Mouse (Mus musculus): ENCODE results near the gene Sephs1.

Gene Sephs1

DNA sequence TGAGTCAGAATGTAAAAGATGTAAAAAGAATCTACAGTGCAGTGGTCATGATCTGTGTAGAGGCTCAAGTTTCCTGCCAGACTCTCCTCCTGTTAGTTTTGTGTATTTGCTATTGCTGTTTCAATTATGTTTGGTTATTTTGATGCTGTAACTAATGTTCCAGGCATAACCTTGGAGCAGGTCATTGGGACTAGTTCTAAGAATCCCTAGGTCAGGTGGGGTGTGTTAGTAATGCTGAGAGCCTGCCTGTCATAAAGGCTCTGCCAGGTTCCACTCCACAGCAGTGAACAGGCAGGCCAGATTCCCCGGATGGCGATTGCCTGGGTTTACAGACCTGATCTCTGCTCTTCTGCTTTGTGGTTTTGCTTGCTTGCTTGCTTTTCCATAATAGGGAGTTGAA, 14.2 kb downstream of the Sephs1 start:
- POLR2A ChIA-PET = interaction anchor here in 2 of 4 experiments (1.2 to 1.5 kb wide), 3 partner anchors 8 to 13 kb away, joined by 3 to 9 read pairs (median 5); no protein-coding TSS in a partner anchor
- CTCF ChIA-PET = no interaction called here

DNA sequence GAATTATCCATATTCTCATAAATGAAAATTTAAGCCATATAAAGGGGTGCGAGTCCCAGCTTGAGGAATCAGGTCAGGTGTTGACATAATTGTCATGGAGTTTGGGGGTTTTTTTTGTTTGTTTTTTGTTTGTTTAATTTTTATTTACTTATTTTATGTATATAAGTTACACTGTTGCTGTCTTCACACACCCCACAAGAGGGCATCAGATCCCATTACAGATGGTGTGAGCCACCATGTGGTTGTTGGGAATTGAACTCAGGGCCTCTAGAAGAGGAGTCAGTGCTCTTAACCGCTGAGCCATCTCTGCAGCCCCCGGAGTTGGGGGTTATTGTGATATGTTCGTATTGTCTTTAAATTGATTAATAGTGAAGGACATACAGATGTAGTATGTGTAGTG, 15.6 kb downstream of the Sephs1 start:
- ChIA-PET CTCF (interaction anchor here in 3 of 4 experiments (0.6 to 1.1 kb wide), 4 partner anchors 13 to 530 kb away, joined by 3 to 10 read pairs (median 6); no protein-coding TSS in a partner anchor), POLR2A (interaction anchor here in 2 of 4 experiments (0.6 to 1.4 kb wide), 5 partner anchors 9 to 783 kb away, joined by 3 to 9 read pairs (median 5); no protein-coding TSS in a partner anchor)

DNA sequence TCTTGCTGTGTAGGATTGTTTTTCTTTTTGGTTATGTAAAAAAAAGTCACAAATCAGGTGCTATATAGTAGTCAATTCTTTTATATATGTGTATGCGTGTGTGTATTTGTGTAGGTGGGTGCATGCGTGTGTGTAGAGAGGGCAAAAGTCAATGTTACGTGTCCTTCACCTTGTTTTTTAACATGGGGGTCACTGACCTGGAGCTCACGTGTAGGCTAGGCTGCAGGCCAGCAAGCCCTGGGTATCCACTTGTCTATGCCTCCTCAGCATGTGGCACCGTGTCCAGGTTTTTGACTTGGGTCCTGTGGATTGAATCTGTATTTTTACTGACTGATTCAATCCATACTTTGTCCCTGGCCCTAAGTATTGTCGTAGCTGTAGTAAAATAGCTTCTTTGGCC, 19.3 kb downstream of the Sephs1 start:
- ChIA-PET CTCF (no interaction called here), POLR2A (interaction anchor here in 3 of 4 experiments (0.6 to 2.8 kb wide), 6 partner anchors 11 to 18 kb away, joined by 3 to 12 read pairs (median 4); partner anchors contain the start of gene Phyh (in 1 of the 3))

DNA sequence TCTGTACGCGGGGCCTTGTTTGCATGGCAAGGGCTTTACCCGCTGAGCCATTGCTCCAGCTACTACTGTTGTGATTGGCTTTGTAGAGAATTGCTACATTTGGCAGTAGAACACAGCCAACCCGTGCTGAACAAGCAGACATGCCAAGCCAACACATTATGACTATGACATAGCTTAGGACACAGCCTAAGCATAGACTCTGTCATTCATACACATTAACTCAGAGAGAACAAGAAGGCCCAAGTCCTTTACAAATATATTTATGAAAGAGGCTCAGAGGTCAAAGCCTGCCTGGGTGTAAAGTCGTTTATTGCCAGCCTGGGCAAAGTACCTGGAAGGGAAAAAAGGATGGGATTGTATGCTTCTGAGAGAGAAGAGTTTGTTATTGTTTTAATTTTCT, 21.0 kb downstream of the Sephs1 start:
- POLR2A ChIA-PET = interaction anchor here in 1 of 4 experiments (1.1 to 6.2 kb wide), 5 partner anchors 9 to 106 kb away, joined by 3 to 62 read pairs (median 4); no protein-coding TSS in a partner anchor
- CTCF ChIA-PET = interaction anchor here in 1 of 4 experiments (1.1 kb wide), 1 partner anchor 16 kb away, joined by 3 read pairs; no protein-coding TSS in a partner anchor

DNA sequence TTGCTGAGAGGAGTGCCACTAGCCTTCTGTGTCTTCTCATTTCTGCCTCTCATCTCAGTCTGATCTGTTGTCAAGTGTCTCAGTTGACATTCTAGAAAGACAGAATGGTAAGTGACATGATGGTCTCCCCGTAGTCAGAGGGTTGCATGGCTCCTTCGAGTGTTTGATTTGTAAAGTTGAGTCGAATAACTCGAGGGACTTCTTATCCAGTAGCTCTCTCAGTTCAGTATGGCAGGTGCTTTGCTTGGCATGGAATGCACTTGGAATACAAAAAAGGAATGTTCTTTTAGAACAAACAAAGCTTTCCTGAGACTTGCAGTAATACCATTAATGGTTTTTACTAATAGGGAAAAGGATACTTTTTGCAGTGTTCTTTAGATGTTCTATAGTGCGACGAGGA, 25.8 kb downstream of the Sephs1 start:
- CTCF ChIA-PET = interaction anchor here in 1 of 4 experiments (0.6 kb wide), 1 partner anchor 1001 kb away, joined by 3 read pairs; no protein-coding TSS in a partner anchor
- POLR2A ChIA-PET = interaction anchor here in 2 of 4 experiments (0.9 to 6.2 kb wide), 9 partner anchors 9 to 287 kb away, joined by 3 to 62 read pairs (median 3); no protein-coding TSS in a partner anchor

DNA sequence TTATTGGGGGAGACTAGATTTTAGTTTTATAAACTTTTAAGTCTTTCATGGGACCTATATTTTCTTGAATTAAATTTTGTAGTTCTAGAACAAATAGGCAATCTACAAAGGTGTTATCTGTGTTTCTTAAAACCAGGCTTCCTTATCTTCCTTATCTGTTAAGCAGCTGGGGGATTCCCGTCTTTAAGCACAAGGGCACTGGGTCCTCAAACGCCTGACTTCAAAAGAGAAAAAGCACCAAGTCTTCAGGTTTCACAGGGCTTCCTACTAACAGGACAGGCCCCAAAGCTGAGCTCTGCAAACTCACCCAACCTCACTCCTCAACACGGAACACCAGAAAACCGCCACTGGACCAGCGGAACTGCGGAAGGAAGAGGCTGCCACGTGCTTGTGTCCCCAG, 26.6 kb downstream of the Sephs1 start:
- ChIA-PET CTCF (interaction anchor here in 1 of 4 experiments (0.5 kb wide), 1 partner anchor 9 kb away, joined by 3 read pairs; no protein-coding TSS in a partner anchor), POLR2A (interaction anchor here in 2 of 4 experiments (0.5 to 6.2 kb wide), 8 partner anchors 9 to 288 kb away, joined by 3 to 62 read pairs (median 4); partner anchors contain the start of gene Sephs1 (in 1 of the 2))

DNA sequence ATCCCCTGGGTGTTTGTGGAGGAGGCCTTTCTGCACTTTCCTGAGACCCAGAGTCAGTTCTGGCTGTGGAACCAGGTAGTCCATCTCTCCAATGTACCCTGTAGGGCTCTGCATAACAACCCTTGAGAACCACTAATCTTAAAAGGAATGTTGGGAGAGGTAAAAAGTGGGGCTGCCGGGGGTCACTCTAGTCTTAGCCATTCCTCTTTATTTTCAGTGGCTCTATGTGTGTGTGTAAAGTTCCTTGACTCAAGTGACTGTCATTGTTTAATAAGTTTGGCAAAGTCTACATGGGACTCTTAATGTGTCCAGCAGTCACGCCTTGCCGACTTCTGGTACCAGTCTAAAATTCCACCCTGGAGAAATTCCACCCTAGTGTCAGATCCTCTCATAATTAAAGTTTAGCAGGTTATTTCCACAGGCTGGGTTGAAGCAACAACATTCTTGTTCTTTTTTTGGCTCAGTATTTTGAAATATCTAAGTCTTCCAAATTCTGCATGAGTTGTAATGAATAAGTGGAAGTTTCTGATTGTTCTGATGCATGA, 27.5 kb downstream of the Sephs1 start:
- POLR2A ChIA-PET = interaction anchor here in 2 of 4 experiments (0.9 to 6.2 kb wide), 5 partner anchors 8 to 76 kb away, joined by 3 to 62 read pairs (median 5); no protein-coding TSS in a partner anchor

DNA sequence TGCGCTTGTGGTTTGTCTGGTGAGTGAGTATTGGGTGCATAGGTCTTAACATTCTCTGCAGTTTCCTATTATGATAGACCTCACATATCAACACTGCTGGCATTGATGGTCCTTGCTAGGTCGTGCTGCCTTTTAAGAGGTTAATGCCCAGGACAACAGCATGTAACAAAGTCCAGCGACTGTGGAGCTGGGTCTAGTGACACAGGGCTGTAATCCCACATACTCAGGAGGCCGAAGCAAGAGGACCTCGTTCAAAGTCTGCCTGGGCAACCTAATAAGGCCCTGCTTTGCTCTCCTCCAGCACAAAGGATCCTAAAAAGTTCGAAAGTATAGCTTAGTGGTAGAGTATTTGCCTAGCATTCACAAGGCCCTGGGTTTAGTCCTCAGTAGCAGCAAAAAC, 28.5 kb downstream of the Sephs1 start:
- ChIA-PET POLR2A (interaction anchor here in 2 of 4 experiments (0.9 to 1.1 kb wide), 2 partner anchors 75 to 88 kb away, joined by 3 to 9 read pairs; no protein-coding TSS in a partner anchor), CTCF (interaction anchor here in 1 of 4 experiments (0.5 kb wide), 1 partner anchor 16 kb away, joined by 8 read pairs; no protein-coding TSS in a partner anchor)

More for the DNA sequence above, 27.5 kb downstream of the Sephs1 start:
- CTCF ChIA-PET = interaction anchor here in 1 of 4 experiments (0.6 kb wide), 1 partner anchor 9 kb away, joined by 4 read pairs; no protein-coding TSS in a partner anchor

DNA sequence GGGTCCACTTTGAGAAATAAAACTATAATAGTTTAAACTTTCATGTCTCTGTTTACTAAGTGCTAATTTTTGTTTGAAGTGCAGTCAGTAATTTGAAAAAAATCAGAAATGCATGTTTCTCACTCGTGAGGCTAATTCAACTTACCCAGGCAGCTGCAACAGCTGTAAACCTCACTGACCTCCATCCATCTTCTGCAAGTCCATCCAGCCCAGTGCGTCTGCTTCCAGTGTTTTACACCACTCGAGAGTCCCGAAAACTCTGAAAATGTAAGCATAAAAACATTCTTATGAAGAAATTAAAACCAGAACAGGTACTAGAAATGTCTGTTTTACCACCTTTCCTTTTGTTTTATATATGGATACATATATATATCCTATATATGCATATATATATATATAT, 29.2 kb downstream of the Sephs1 start:
- POLR2A ChIA-PET = interaction anchor here in 1 of 4 experiments (1.1 kb wide), 1 partner anchor 87 kb away, joined by 9 read pairs; no protein-coding TSS in a partner anchor
- CTCF ChIA-PET = no interaction called here

DNA sequence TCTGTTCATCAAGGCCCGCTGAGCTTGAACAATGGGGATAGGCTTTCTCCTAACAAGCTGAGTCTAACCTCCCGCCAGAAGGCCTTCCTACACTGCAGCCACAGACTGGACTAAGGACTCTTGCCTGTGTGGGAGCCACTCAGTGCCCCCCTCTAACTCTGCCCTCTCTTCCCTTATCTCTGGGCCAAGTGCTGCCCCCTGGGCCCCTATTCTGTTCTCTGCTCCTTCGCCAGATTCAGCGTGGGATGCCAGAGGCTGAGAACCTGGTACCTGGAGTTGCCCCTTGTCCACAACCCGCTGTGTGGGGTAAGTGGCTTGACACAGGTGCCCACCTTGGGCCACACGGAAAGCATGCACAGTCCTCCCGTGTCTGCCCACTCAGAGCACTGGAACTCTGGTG, 32.6 kb downstream of the Sephs1 start:
- ChIA-PET POLR2A (interaction anchor here in 2 of 4 experiments (0.9 to 1.9 kb wide), 9 partner anchors 9 to 129 kb away, joined by 3 to 5 read pairs (median 4); no protein-coding TSS in a partner anchor), CTCF (interaction anchor here in 1 of 4 experiments (0.6 kb wide), 2 partner anchors 99 to 112 kb away, joined by 3 read pairs; no protein-coding TSS in a partner anchor)

DNA sequence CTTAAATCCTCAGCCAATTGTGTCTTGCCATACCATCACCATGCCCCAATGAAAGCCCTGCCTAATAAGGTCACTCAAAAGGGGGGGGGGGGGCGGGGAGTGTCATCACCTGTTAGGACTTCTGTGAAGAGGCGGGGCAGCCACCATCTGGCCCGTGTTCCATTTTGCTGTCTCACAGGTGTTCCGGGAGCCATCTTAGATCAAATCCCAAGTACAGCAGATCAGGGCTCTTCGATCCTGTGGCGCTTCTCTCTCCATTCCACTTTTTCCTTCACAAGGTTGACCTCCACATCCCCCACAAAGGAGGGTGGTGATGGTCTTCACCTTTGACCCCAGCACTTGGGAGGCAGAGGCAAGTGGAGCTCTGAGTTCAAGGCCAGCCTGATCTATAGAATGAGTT, 34.7 kb downstream of the Sephs1 start:
- CTCF ChIA-PET = interaction anchor here in 3 of 4 experiments (0.6 to 1.2 kb wide), 10 partner anchors 10 to 874 kb away, joined by 3 to 5 read pairs (median 3); partner anchors contain the start of gene Camk1d (in 1 of the 3)

DNA sequence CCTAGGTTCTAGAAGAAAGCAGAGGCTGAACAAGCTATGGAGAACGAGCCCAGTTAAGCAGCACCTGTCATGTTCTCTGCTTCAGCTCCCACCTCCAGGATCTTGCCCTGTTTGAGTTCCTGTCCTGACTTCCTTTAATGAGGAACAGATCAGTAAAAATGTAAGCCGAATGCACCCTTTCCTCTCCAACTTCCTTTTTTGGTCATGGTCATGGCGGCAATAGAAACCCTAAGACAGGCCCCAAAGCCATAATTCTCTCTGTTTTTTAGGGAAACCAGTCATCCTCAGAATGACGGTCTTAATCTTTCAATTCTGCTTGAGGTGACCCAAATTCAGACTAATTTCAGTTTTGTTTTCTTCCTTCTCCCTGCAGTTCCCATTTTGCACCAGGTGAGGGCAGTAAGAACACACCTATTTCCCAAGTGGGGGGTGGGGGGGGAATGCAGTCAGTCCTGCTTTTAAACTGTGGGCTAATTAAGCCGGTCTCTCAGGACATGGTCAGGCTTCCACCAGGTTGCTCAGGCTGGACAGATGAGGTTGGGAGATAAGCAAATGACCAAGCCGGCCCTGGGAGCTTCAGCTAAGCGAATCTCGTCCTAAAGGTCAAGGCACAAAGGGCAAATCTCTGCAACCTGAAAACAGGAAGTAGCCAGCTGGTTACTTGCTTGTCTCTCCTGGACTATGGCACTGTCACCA, 36.1 kb downstream of the Sephs1 start:
- CTCF ChIA-PET = interaction anchor here (0.6 to 2.1 kb wide), 20 partner anchors 8 to 972 kb away, joined by 3 to 7 read pairs (median 4); partner anchors contain the start of genes Camk1d (in 1 of the 4) and Optn (in 1 of the 4)
- POLR2A ChIA-PET = interaction anchor here in 3 of 4 experiments (0.7 to 5.6 kb wide), 44 partner anchors 10 to 797 kb away, joined by 3 to 75 read pairs (median 5); partner anchors contain the start of genes Mcm10 (in 2 of the 3), Optn (in 2 of the 3) and Ucma (in 1 of the 3)

More for the DNA sequence above, 34.7 kb downstream of the Sephs1 start:
- POLR2A ChIA-PET = interaction anchor here (0.5 to 5.6 kb wide), 59 partner anchors 8 to 1470 kb away, joined by 3 to 75 read pairs (median 4); partner anchors contain the start of genes Mcm10 (in 3 of the 4), Sephs1 (in 2 of the 4) and Optn (in 1 of the 4)

DNA sequence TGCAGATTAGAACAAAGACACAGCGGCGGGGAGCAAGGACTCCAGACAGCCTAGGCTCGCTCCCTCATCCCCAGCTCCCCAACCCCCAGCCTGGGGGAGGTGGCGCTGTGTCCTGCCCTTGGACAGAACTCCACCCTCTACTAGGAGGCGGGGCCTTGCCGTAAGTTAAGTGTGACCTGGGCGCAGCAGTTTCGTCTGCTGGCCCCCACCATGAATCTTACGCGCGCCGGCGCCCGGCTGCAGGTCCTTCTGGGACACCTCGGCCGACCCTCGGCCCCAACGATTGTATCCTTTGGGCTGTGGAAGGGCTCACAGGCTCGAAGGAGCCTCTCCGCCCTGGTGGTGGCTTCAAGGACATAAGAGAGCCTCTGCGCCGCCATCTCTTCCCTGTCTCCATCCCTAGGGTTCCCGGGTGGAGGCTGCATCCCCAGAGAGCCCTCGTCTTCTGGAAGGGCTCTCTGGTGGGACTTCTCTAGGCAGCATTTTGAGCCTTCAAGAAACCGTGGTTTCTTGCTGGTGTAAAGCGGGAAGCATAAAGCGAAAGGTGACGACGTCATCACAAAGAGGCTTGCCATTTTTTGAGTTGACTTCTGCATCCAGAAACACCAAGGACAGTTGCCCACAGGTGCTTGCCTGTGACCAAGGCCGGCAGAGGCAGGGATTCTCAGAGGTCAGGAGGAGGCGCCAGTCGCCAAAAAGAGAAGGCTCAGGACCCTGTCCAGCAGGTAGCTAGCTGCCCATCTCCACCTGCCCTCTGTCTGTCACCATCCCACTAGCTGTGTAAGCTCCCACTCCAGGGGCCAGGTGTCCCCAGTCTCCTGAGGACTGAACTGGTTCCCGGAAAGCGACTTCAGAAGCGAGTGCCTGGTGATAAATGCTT, 37.7 kb downstream of the Sephs1 start, which contains the start of gene Phyh:
Phyh (plus strand) TSS at position 160 of the 880 bp plus-strand sequence.
- POLR2A ChIA-PET = interaction anchor here (0.6 to 5.6 kb wide), 34 partner anchors 14 to 926 kb away, joined by 3 to 75 read pairs (median 5); partner anchors contain the start of genes Mcm10 (in 2 of the 4), Cdc123 (in 1 of the 4), Nudt5 (in 1 of the 4) and Optn (in 1 of the 4)
- CTCF ChIA-PET = interaction anchor here in 3 of 4 experiments (0.6 to 2.1 kb wide), 9 partner anchors 12 to 1032 kb away, joined by 3 to 7 read pairs (median 4); partner anchors contain the start of genes Camk1d (in 1 of the 3) and Upf2 (in 1 of the 3)

DNA sequence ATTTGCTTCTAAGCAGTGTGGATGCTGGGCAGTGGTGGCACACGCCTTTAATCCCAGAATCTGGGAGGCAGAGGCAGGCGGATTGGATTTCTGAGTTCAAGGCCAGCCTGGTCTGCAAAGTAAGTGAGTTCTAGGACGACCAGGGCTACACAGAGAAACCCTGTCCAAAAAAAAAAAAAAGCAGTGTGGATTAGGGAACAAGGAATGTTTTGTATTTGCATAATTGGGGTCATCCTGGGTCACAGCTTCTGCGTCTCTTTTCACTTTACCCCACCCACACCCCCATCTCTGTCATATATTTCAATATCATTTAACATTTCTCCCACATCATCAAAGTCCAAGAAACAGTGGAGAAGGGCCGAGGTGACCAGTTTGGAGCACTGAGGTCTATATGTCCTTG, 39.7 kb downstream of the Sephs1 start:
- ChIA-PET POLR2A (interaction anchor here in 1 of 4 experiments (1.1 kb wide), 1 partner anchor 79 kb away, joined by 4 read pairs; no protein-coding TSS in a partner anchor), CTCF (no interaction called here)

DNA sequence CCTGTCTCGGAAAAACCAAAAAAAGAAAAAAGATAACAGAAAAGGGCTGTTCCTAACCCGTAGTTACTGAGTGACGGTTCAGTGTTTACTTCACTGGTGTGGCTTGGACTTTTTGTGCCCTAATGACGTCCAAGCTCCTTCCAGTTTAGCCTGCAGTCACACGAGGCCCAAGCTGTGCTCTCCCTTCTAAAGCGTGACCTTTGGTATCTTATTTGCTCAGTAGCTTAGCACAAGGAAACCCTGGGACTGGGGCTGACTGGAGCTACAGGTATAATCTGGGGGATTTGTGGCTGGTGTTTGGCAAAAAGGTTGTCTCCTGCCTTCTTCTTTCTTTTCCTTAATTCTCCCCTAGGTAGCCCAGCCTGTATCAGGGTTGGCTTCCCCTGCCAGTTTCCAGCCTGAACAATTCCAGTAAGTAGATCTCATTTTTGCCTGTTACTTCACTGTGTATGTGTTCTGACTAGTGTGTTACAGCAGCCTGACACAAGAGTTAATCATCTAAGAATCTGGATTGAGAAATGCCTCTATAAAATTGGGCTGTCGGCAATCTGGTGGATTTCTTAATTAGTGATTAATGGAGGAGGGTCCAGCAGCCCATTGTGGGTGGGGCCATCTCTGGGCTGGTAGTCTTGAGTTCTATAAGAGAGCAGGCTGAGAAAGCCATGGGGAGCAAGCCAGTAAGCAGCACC, 41.3 kb downstream of the Sephs1 start:
- ChIA-PET POLR2A (interaction anchor here in 2 of 4 experiments (0.8 to 2.2 kb wide), 6 partner anchors 9 to 346 kb away, joined by 3 to 6 read pairs (median 3); partner anchors contain the start of gene Mcm10 (in 1 of the 2)), CTCF (no interaction called here)

DNA sequence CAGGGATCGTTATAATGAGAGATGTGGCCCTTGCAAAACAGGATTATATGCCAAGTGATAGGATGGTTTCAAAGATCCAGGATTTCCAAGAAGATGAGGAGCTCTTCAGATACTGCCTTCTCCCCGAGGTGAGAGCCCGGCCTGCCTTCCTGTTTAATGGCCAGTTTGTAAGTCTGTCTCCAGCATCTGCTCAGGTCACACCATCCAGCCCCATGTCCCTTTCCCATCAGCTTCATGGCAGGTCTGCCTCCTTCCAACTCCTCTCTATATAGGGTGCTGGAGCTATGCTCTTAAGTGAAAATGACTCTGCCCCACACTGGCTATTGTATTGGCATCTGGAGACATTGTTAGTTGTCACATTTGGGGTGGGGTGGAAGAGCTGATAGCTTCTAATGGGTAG, 46.0 kb downstream of the Sephs1 start:
- CTCF ChIA-PET = no interaction called here
- POLR2A ChIA-PET = interaction anchor here in 1 of 4 experiments (1.0 kb wide), 1 partner anchor 80 kb away, joined by 3 read pairs; no protein-coding TSS in a partner anchor

DNA sequence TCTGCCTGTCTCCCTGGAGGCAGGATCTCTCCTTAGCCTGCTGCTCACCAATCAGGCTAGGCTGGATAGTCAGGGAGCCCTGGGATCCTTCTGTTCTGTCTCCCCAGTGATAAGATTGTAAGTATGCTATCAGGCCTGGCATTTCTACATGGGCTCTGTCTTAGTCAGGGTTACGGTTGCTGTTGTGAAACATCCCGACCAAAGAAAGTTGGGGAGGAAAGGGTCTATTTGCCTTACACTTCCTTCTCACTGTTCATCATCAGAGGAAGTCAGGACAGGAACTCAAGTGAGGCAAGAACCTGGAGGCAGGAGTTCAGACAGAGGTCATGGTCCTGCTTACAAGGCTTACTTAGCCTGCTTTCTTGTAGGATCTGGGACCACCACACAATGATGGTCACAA, 47.9 kb downstream of the Sephs1 start:
- CTCF ChIA-PET = no interaction called here
- POLR2A ChIA-PET = no interaction called here

Data from embryonic stem cell, embryonic (primary cell).